Mouse (Mus musculus): ENCODE data around the gene Jade1.

Jade1 gene

GRCm38 (mm10) chr3:41552777-41553548 lies 2.6 kb upstream of the Jade1 start:
- DNase-seq, result no peak

GRCm38 (mm10) chr3:41553681-41554080 lies 1.9 kb upstream of the Jade1 start:
- no peak for DNase-seq

DNA sequence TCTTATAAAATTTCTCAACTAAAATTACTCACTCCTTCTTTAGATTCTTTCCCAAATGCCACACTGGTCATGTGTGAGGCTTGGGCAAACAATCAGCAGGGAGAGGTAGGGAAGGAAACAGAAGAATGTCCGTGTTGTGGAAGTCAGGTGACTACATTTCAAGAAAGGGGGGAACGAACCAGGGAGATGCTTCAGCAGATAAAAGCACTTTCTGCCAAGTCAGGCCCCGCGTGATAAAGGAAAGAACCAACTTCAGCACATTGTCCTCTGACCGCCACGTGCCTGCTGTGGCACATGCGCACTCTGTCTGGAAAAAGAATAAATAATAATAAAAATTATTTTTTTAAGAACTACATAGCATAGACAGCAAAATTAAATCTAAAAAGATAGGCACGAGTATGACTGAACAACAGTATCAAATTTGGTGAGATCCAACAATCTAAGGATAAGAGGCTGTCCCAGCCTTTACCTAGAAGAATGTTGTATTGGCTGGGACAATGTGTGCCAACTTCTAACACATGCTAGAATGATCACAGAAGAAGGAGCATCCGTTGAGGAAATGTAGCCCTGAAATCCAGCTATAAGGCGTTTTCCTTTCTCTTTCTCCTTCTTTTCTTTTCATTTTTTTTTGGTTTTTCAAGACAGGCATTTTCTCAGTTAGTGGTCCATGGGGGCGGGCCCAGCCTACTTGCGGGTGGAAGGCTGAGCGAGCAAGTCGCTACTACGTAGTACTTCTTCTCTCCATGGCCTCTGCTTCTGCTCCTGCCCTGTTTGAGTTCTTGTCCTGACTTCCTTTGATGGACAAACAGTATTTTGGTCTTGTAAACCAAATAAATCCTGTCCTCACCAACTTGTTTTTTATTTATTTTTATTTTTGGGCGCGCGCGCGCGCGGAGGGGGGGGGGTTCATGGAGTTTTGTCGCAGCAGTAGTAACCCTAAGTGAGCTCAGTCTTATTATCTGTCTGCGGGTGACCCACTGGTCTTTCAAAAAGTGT lies 753 bp upstream of the Jade1 start:
- no peak for DNase-seq

- no peak for DNase-seq
Observed at GRCm38 (mm10) chr3:41556451-41557266, 1.1 kb downstream of the Jade1 start.

- no peak for DNase-seq
Observed at GRCm38 (mm10) chr3:41557267-41557995, 1.9 kb downstream of the Jade1 start.

DNA sequence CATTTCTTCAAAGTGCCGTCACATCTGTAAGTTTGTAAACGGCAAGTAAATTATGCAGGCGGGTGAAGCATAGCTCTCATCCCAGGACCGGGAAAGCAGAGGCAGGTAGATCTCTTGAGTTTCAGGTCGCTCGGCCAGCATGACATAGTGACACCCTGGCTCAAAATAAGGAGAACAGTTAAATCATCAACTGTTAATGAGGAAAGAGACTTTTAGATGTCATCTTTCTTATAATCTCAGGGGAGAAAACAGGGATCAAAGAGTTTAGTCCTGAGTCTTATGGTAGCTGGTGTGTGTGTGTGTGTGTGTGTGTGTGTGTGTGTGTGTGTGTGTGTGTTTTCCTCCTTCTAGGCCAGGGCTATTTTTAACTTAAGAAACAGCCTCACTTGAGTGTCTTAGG lies 5.0 kb downstream of the Jade1 start:
- no peak for DNase-seq

- DNase-seq, result no peak
Observed at GRCm38 (mm10) chr3:41561787-41562186, 6.3 kb downstream of the Jade1 start.

DNA sequence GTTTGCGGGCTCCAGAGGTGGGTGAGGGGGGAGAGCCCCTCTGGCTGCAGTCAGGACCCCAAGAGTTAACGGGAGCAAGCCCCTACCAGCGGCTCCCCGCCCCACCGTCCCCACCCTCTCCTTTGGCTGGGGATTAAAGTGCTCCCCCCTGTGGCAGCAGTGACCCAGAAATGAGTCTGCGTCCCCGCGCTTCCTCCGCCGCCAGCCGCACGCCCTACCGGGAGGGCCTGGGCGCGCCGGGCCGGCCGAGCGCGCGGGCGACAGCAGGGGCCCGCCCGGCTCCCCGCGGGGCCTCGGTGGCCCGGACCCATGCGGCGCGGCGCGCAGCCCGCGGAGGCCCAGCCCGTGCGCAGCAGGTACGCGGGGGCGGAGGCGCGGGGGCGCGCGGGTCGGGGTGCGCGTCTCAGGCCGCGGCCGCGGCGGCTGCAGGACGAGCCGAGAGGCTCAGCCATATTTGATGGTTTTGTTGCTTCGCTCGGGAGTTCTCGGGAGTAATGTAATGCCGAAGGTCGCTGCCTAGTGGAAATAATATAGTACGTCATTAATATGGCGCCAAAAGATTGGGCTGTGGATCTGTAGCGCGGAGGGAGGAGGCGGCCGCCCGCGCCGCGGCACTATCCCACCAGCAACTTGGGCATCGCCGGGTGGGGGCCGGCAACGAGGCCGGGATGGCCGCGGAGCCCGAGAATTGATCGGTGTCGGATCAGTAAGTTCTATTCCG lies 7.8 kb downstream of the Jade1 start:
- peak; percentile 79 for DNase-seq

GRCm38 (mm10) chr3:41563997-41564396 lies 8.5 kb downstream of the Jade1 start:
- peak; percentile 56 for DNase-seq

- peak; percentile 84 for DNase-seq
Observed at GRCm38 (mm10) chr3:41564471-41565213, 9.1 kb downstream of the Jade1 start.

DNA sequence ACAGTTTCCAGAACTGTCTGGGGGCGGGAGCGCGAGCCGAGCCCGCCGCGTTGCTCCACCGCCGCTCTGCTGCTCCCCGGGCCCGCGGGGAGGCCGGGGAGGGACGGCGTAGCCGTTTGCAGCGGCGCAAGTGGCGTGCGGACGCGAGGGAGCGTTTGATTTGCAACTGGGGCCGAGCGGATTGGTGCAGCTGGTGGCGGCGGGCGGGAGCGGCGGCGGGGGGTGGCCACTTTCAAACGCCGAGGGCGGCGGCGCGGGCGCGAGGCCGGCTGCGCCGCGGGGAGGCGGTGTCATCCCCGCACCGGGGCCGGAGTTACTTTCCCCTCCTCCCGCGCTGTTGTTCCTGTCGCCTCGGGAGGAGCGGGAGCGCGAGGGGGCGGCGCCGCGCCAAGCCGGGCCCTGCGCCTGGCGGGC lies 9.9 kb downstream of the Jade1 start:
- DNase-seq, result peak; percentile 86

GRCm38 (mm10) chr3:41565955-41566354 lies 10.4 kb downstream of the Jade1 start:
- DNase-seq, result peak; percentile 87

DNA sequence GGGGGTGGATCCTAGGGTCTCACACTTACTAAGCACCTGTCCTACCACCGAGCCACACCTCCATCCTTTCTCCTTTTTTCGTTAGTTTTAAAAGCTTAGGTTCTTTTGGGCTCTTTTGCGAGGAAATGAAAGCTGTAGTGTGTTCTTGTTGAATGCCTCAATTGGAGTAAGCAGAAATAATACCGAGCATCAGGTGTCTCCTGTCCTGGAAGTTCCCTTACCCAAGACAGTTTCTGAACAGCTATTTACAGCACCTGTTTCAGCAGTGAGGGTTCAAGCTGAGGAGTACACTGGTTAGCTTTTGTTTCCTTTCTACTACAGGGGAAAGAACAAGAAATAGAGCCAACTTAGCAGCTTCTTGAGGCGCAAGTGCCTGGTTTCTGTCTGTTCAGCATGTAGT lies 14.4 kb downstream of the Jade1 start:
- DNase-seq, result no peak

- DNase-seq, result no peak
Observed at GRCm38 (mm10) chr3:41572131-41572530, 16.6 kb downstream of the Jade1 start.

DNA sequence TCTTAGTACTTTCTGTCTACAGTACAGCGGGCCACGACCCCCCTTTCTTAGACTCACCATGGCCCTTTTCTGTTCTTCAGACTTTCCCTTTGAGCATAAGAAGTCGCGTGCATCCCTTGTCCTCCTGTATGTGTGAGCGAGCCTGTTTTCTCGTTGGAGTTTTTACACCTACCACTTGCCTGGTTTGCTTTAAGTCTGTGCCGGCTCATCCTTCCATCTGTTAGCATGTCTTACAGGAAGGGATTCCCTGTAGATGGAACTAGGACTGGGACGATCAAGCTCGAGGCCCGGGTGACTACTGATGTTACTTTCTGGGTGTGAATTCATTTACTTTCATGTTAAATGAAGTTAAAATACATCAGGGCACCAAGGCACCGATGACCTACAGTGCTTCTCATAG lies 17.4 kb downstream of the Jade1 start:
- DNase-seq, result no peak

DNA sequence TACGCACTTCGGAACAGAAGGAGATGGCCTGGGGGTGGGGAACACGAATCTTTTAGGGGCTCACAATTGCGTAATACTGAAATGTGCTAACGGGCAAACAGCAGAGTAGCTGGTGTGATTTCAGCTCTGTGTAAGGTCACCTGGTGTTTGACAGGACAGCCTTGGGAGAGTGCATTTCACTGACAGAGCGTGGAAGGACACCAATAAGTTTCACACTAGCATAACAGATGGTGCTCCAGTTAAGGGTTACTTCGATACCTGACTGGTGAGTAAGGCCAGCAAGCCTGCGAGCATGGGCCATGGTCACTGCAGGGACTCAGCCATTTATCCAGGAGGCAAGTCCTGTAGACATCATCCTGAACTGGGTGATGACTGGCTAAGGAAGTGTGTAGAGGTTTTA lies 18.7 kb downstream of the Jade1 start:
- no peak for DNase-seq

DNA sequence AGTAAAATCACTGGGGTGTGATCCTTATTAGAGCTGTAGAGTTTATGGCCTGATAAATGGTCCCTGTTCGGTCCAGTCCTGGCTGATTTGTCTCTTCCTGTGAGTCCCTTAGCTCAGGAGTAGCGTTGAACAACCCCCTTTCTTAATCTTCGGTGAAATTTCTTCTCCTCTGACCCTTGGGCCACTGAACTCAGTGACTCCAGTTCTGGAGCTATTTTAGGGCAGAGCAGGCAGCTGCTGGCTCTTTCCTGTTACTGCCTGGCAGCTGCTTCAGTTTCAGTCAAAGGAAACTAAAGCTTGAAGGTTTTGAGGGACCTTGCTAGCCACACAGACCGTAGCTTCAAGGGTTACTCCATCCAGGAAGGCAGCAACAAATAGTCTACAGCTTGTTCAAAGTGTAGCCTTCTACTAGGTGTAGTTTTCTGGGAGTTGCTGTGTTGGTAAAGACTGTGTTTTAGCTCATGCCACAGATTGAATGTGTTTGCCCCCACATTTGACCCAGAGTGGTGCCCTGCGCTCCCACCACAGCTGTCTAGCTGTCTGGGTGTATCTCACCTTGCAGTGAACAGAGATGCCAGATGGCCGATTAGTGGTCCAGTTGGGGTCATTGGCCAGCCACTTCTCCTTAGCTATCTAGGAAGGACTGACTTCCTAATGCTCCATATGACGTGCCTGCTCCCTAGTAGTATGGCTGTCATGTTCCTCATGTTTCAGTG lies 19.3 kb downstream of the Jade1 start:
- DNase-seq, result no peak

DNA sequence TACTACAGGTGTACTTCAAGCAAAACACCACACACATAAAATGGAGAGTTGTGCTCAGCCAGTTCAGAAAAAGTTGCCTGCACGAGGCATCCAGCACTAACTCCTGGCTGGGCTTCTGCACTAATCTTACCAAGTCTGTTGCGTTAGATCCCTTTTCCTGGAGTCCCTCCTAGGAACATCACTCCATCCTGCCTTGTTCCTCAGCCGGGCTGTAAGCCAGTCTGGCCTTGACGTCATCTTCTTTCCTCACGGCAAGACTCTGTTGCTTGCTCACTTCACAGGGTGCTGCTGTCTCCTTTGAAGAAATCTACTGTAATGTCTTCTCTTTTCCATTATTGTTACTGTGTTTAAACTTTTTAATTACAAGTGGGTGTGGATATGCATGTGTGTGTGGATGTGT lies 20.4 kb downstream of the Jade1 start:
- DNase-seq, result no peak

- DNase-seq, result no peak
Observed at GRCm38 (mm10) chr3:41577240-41577639, 21.7 kb downstream of the Jade1 start.

DNA sequence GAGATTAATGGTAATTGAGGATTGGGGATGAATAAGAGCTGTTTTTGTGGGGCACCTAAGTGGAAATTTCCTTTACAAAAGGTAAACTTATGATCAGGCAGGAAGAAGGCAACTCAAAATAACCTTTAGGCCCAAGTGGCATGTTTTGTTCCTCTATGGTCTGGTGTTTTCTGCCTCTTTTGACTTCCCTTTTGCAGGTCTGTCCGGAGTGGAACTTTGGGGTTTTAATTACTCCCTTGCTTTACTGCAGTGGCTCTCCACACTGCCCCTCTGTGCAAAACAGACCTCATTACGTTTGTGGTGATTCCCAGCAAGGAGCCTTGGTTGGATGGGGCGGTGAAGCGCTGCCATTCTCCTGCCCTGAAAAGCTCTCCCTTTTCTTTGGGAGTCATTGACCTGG lies 24.3 kb downstream of the Jade1 start:
- no peak for DNase-seq

Measured in cerebellum, adult 9-11 months (tissue).